Mouse (Mus musculus): ENCODE data around the gene Psmb7.

The Psmb7 gene

GRCm38 (mm10) chr2:38545706-38546105, 98.2 kb downstream of the Psmb7 start:
- DNase-seq (ENCODE audit: extremely low spot score, low spot score): no peak

DNA sequence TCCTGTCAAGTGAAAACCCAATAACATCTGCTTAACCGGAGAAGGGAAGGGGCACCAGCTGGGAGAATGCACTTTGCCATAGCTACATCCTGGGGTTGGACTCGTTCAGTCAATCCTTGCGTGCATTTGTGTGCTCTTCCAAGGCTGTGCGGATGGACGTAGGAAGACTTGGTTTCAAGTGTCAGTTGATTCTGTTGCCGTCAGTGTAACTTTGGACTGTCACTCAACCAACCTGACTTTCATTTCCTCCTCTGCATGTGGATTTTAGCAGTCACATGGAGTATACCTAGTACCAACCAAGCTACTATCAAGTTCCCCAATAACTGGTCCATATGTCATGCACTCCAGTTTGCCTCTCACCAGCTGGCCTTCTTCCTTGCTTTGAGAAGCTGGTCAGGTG, 98.9 kb downstream of the Psmb7 start:
- DNase-seq (ENCODE audit: extremely low spot score, low spot score): no peak

DNA sequence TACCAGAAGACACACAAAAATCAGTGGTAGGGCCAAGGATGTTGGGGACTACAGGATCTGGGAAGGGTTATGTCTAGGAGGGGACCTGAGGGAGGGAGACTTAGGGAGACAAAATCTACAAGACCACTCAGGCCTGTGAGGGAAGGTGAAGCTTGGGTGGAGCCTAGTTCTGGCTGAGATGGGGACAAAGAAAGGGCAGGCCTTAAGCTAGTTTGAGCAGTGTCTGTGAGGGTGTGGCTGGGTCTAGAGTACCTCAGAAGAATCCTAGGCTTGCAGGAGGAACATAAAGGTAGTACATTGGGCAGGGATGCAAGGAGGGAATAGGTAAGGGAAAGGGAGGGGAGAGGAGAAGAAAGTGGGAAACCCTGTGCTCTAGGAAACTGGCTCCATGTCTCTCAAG, 99.5 kb downstream of the Psmb7 start:
- no peak for DNase-seq (ENCODE audit: extremely low spot score, low spot score)

DNA sequence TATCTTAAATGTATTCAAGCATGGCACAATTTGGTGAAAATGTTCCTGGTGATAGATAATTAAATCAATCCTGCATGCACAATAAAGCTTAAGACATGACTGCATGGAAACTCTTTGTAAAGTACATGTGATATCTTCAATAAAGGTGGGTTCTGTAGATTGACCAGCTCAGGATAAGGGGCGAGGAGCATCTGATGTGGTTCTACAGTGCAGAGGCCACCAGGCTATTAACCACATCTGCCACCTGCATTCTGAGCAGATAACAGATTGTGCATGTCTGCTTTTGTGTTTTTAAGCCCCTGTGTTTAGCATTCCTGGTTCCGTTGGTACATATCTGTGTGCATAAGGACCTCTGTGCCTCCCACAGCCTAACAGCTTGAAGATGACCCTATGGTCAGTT, 100.7 kb downstream of the Psmb7 start:
- no peak for DNase-seq (ENCODE audit: extremely low spot score, low spot score)

DNA sequence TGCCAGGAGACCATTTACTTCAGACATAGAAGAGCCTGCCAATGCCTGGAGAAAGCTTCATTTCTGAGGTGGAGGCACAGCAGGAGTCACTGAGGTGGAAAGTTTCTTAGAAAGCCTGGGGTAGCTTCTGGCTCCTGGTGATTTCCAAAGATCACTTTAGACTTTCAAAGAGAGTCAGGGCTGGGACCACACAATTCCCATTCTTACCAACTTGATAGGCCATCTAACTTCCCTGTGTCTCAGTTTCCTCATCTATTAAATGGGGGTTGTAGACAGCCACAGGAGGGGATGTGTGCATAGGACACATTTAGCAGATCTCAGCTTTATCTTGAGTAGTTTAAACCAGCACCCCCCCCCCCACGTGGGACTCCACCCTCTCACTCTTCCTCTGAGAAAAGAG, 101.5 kb downstream of the Psmb7 start:
- no peak for DNase-seq (ENCODE audit: extremely low spot score, low spot score)

GRCm38 (mm10) chr2:38541570-38541969, 102.3 kb downstream of the Psmb7 start:
- DNase-seq (ENCODE audit: extremely low spot score, low spot score): no peak

DNA sequence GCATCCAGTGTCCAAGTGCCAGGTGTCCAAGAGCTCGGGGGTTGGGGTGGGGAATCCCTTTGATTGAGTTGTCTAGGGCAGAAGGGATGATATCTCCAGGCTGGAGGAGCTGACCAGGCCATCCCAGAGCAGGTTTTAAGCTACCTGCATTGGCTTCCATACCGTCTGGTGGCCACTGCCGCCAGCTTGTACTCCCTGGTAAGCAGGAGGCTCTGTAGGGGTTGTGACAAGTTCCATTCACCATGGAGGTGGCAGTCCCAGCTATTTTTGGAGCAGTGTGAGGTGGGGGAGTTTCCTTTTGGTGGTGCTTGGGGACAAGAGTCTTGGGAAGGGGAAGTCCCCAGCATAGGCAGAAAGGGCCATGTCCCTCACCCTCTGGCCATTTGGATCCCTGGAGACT, 102.8 kb downstream of the Psmb7 start:
- DNase-seq (ENCODE audit: extremely low spot score, low spot score): no peak

DNA sequence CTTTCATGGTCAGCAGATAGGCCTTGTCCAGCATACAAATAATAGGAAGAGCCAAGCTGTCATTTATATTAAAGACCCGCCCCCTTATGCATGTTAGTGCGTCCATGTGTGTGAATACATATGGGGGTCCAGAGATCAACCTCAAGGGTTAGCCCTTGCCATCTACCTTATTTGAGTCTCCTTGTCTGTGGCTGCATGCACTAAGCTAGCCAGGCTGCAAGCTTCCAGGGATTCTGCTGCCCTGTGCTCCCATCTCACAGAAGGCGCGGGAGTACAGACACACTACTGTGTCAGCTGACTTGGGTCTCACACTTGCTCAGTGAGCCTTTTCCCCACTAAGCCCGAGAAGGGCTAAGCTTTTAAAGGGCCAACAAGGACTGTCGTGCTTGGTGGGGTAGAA, 103.2 kb downstream of the Psmb7 start:
- no peak for DNase-seq (ENCODE audit: extremely low spot score, low spot score)

- no peak for DNase-seq (ENCODE audit: extremely low spot score, low spot score)
Observed at GRCm38 (mm10) chr2:38539677-38540076, 104.2 kb downstream of the Psmb7 start.

Data from neural tube, embryonic 10.5 days (tissue).